In the genomic region with DNA sequence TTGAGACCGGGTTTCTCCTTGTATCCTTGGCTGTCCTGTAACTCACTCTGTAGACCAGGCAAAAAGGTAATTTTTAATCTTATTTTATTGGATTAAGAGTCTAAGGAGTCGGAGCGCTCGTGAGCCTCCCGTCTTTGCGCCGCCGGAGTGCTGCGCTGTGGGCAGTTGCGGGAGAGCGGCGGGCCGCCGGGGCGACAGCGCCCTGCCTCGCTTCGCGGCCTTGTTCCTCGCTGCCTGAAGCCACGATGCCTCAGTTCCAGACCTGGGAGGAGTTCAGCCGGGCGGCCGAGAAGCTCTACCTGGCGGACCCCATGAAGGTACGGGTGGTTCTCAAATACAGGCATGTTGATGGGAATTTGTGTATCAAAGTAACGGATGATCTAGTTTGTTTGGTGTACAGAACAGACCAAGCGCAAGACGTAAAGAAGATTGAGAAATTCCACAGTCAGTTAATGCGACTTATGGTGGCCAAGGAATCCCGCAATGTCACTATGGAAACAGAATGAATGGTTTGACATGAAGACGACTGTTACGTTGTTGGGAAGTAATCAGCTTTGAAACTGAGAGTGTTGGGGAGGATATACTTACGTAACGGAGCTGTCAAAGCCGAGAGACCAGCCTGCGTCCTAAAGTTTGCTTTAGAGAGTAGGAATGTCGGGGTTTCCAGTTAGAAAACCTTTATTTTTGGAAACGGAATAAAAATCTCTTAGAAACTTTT, we compare ENCODE assay signal across 14 mouse cellular contexts. TPM values are rescaled to one million over a fixed set of nuclear protein-coding genes. Genes with fewer than 3 reads are reported as not detected.
DNase-seq lines count a peak whose midpoint lies in the region; ATAC-seq lines count a peak whose summit lies in the region.
"Not testable (repeated sequence)": the region's sequence is repeated elsewhere in the genome, so short reads cannot be mapped to it uniquely, and the experiment has no call there.
"Had no signal": no experiment of that assay in that cellular context is flagged by ENCODE, and none has a peak within 500 bp of the region (broad histone marks: within the 10 kb centered on the region; RNA-seq: fewer than 3 reads in every experiment).

No protein-coding gene starts in this region.

- H3K36me3 ChIP-seq in forebrain, embryonic 13.5 days (ENCODE audit: poor library complexity, severe bottlenecking); heart, embryonic 16.5 days (ENCODE audit: control insufficient read depth, insufficient read depth); kidney, embryonic 15.5 days; midbrain, embryonic 11.5 days (ENCODE audit: control insufficient read depth, insufficient read depth, low read length): not testable (repeated sequence)

- H3K4me1 ChIP-seq in forebrain, embryonic 13.5 days; heart, embryonic 16.5 days (ENCODE audit: control insufficient read depth, insufficient read depth, low read length); kidney, embryonic 15.5 days; midbrain, embryonic 11.5 days (ENCODE audit: control insufficient read depth, insufficient read depth, low read length): not testable (repeated sequence)

- whole genome bisulfite sequencing in forebrain, embryonic 13.5 days = 36% methylated on average over 38 of the region's 39 CpGs
- WGBS in heart, embryonic 16.5 days = 27% methylated on average over 38 of the region's 39 CpGs
- 29% methylated on average over 38 of the region's 39 CpGs for WGBS in kidney, embryonic 15.5 days
- WGBS in midbrain, embryonic 11.5 days = 23% methylated on average over 38 of the region's 39 CpGs

- H3K4me3 ChIP-seq in forebrain, embryonic 13.5 days = peak overlapping the region; percentile 24; the same call in 1 of the 2 replicates
- H3K4me3 ChIP-seq in heart, embryonic 16.5 days (ENCODE audit: low read length) = peak overlapping the region; percentile 23
- peak overlapping the region; percentile 15 for H3K4me3 ChIP-seq in kidney, embryonic 15.5 days (replicated peaks)
- H3K4me3 ChIP-seq in midbrain, embryonic 11.5 days (ENCODE audit: low read depth, low read length) = peak overlapping the region; percentile 11; the same call in 1 of the 2 replicates

- peak overlapping the region; percentile 43; the same call in 1 of the 2 replicates for H3K9ac ChIP-seq in forebrain, embryonic 13.5 days
- not testable (repeated sequence) for H3K9ac ChIP-seq in heart, embryonic 16.5 days (ENCODE audit: low read length); kidney, embryonic 15.5 days; midbrain, embryonic 11.5 days (ENCODE audit: low read length)

- intact Hi-C loops in left cerebral cortex, postnatal 25 days (cut with DNase I) = not testable (repeated sequence)

- not testable (repeated sequence) for H3K27me3 ChIP-seq in forebrain, embryonic 13.5 days; heart, embryonic 16.5 days (ENCODE audit: control insufficient read depth, insufficient read depth, low read length); kidney, embryonic 15.5 days; midbrain, embryonic 11.5 days (ENCODE audit: control insufficient read depth, insufficient read depth, low read length)

- DNase-seq in cerebellum, postnatal 25 days = peak; percentile 26 to 27
- DNase-seq in left cerebral cortex, postnatal 25 days (ENCODE audit: low spot score in 2 of 2) = peak; percentile 8 to 12
- peak; percentile 89 for DNase-seq in midbrain, embryonic 11.5 days (ENCODE audit: low spot score, missing footprints)
- DNase-seq in retina, embryonic 14.5 days (ENCODE audit: low spot score) = peak; percentile 20

- H3K27ac ChIP-seq in forebrain, embryonic 13.5 days; heart, embryonic 16.5 days (ENCODE audit: low read length); kidney, embryonic 15.5 days; midbrain, embryonic 11.5 days (ENCODE audit: low read depth, low read length): not testable (repeated sequence)

- H3K9me3 ChIP-seq in forebrain, embryonic 13.5 days (replicated peaks); heart, embryonic 16.5 days (replicated peaks; ENCODE audit: control insufficient read depth, low read length); kidney, embryonic 15.5 days (replicated peaks); midbrain, embryonic 11.5 days (ENCODE audit: control insufficient read depth, low read length): not testable (repeated sequence)

- peak; percentile 55; the same call in 1 of the 2 replicates for ATAC-seq in forebrain, embryonic 13.5 days
- not testable (repeated sequence) for ATAC-seq in heart, embryonic 16.5 days (replicated peaks; ENCODE audit: extremely low read depth, insufficient read depth, low FRiP score)
- ATAC-seq in kidney, embryonic 15.5 days (replicated peaks; ENCODE audit: low FRiP score) = peak; percentile 46; the same call in 1 of the 2 replicates
- peak; percentile 89 for ATAC-seq in midbrain, embryonic 11.5 days (ENCODE audit: low FRiP score)

- H3K4me2 ChIP-seq in forebrain, embryonic 13.5 days = peak overlapping the region; percentile 52
- peak overlapping the region; percentile 53 for H3K4me2 ChIP-seq in heart, embryonic 16.5 days (ENCODE audit: low read depth, low read length)
- H3K4me2 ChIP-seq in kidney, embryonic 15.5 days = peak overlapping the region; percentile 38
- peak overlapping the region; percentile 38 for H3K4me2 ChIP-seq in midbrain, embryonic 11.5 days

RNA-seq across cellular contexts. Expression of gene Olfr153, which starts 5.5 kb away (rescaled TPM):
- not detected in 2 replicates for polyA plus RNA-seq in forebrain, embryonic 13.5 days (2015; fragmentation: Nextera tagmentation; extraction: Ambion mirVana)
- polyA plus RNA-seq in heart, embryonic 16.5 days (2015; fragmentation: Nextera tagmentation; extraction: Ambion mirVana) = not detected in 2 replicates
- polyA plus RNA-seq in kidney, embryonic 15.5 days (2015; fragmentation: Nextera tagmentation; extraction: Ambion mirVana) = not detected in 2 replicates
- total RNA-seq in left cerebral cortex, postnatal 25 days (2021) = not detected
- polyA plus RNA-seq in midbrain, embryonic 11.5 days (2014; fragmentation: Nextera tagmentation; extraction: Ambion mirVana) = not detected in 2 replicates
- total RNA-seq: adrenal gland, adult 18-20 months; gastrocnemius, postnatal 4 days; left cerebral cortex, postnatal 10 days; MEL; neutrophil, adult 5-6 weeks had no signal
- polyA plus RNA-seq: erythroblast, embryonic 14.5 days; inflammation-experienced regulatory T-cells, adult 6 months had no signal

RNA-seq across cellular contexts. Expression of gene Olfr1128, which starts 19.3 kb away (rescaled TPM):
- not detected in 2 replicates for polyA plus RNA-seq in forebrain, embryonic 13.5 days (2015; fragmentation: Nextera tagmentation; extraction: Ambion mirVana)
- not detected in 2 replicates for polyA plus RNA-seq in heart, embryonic 16.5 days (2015; fragmentation: Nextera tagmentation; extraction: Ambion mirVana)
- polyA plus RNA-seq in kidney, embryonic 15.5 days (2015; fragmentation: Nextera tagmentation; extraction: Ambion mirVana) = not detected in 2 replicates
- total RNA-seq in left cerebral cortex, postnatal 25 days (2021) = not detected
- not detected in 2 replicates for polyA plus RNA-seq in midbrain, embryonic 11.5 days (2014; fragmentation: Nextera tagmentation; extraction: Ambion mirVana)
- total RNA-seq: adrenal gland, adult 18-20 months; gastrocnemius, postnatal 4 days; left cerebral cortex, postnatal 10 days; MEL; neutrophil, adult 5-6 weeks had no signal
- polyA plus RNA-seq: inflammation-experienced regulatory T-cells, adult 6 months had no signal

RNA-seq across cellular contexts. Expression of gene Pramel6, which starts 19.7 kb away (rescaled TPM):
- not detected in 2 replicates for polyA plus RNA-seq in forebrain, embryonic 13.5 days (2015; fragmentation: Nextera tagmentation; extraction: Ambion mirVana)
- polyA plus RNA-seq in heart, embryonic 16.5 days (2015; fragmentation: Nextera tagmentation; extraction: Ambion mirVana) = not detected in 2 replicates
- not detected in 2 replicates for polyA plus RNA-seq in kidney, embryonic 15.5 days (2015; fragmentation: Nextera tagmentation; extraction: Ambion mirVana)
- total RNA-seq in left cerebral cortex, postnatal 25 days (2021) = not detected
- not detected in 2 replicates for polyA plus RNA-seq in midbrain, embryonic 11.5 days (2014; fragmentation: Nextera tagmentation; extraction: Ambion mirVana)
- total RNA-seq: adrenal gland, adult 18-20 months; gastrocnemius, postnatal 4 days; left cerebral cortex, postnatal 10 days; MEL; neutrophil, adult 5-6 weeks had no signal
- polyA plus RNA-seq: erythroblast, embryonic 14.5 days; inflammation-experienced regulatory T-cells, adult 6 months had no signal

RNA-seq across cellular contexts. Expression of gene Pramel7, which starts 29.2 kb away (rescaled TPM):
- polyA plus RNA-seq in forebrain, embryonic 13.5 days (2015; fragmentation: Nextera tagmentation; extraction: Ambion mirVana) = not detected in 2 replicates
- polyA plus RNA-seq in heart, embryonic 16.5 days (2015; fragmentation: Nextera tagmentation; extraction: Ambion mirVana) = not detected in 2 replicates
- polyA plus RNA-seq in kidney, embryonic 15.5 days (2015; fragmentation: Nextera tagmentation; extraction: Ambion mirVana) = not detected in 2 replicates
- not detected for total RNA-seq in left cerebral cortex, postnatal 25 days (2021)
- not detected in 2 replicates for polyA plus RNA-seq in midbrain, embryonic 11.5 days (2014; fragmentation: Nextera tagmentation; extraction: Ambion mirVana)
- total RNA-seq: adrenal gland, adult 18-20 months; gastrocnemius, postnatal 4 days; left cerebral cortex, postnatal 10 days; MEL; neutrophil, adult 5-6 weeks had no signal
- polyA plus RNA-seq: erythroblast, embryonic 14.5 days; inflammation-experienced regulatory T-cells, adult 6 months had no signal

RNA-seq across cellular contexts. Expression of gene Olfr1129, which starts 47.6 kb away (rescaled TPM):
- polyA plus RNA-seq in forebrain, embryonic 13.5 days (2015; fragmentation: Nextera tagmentation; extraction: Ambion mirVana) = not detected in 2 replicates
- polyA plus RNA-seq in heart, embryonic 16.5 days (2015; fragmentation: Nextera tagmentation; extraction: Ambion mirVana) = not detected in 2 replicates
- not detected in 2 replicates for polyA plus RNA-seq in kidney, embryonic 15.5 days (2015; fragmentation: Nextera tagmentation; extraction: Ambion mirVana)
- not detected for total RNA-seq in left cerebral cortex, postnatal 25 days (2021)
- polyA plus RNA-seq in midbrain, embryonic 11.5 days (2014; fragmentation: Nextera tagmentation; extraction: Ambion mirVana) = not detected in 2 replicates
- total RNA-seq: adrenal gland, adult 18-20 months; gastrocnemius, postnatal 4 days; left cerebral cortex, postnatal 10 days; MEL; neutrophil, adult 5-6 weeks had no signal
- polyA plus RNA-seq: erythroblast, embryonic 14.5 days; inflammation-experienced regulatory T-cells, adult 6 months had no signal

Comparison
In these comparisons a context has a peak if more than half of its experiments do, and no peak if none do; other contexts are left out.
1. DNase-seq: peak in every context shown above with its lines; median percentile 89 in midbrain, embryonic 11.5 days; 26 in cerebellum, postnatal 25 days; 20 in retina, embryonic 14.5 days; 10 in left cerebral cortex, postnatal 25 days.